Mouse (Mus musculus) liver, adult 2 months (tissue): ENCODE data around the gene Klhdc3.

ENCODE experiments used
- CTCF ChIP-seq: fragments of 200-500 bp; IDR thresholded peaks from 2 replicates; pipeline ENCODE4 v1.5.1; 2011; ENCODE audit warnings: low read depth, low read length, control low read depth
- POLR2A ChIP-seq: fragments of 200-500 bp; IDR thresholded peaks from 2 replicates; pipeline ENCODE4 v1.6.1; 2011; ENCODE audit warnings: low read length, control low read depth; ENCODE audit not compliant: insufficient read depth; ENCODE audit errors: extremely low read depth

GRCm38 (mm10) chr17:46701489-46701888 is 20.8 kb upstream of the Klhdc3 start:
- TF ChIP-seq CTCF (no peak), POLR2A (no peak)
